Mouse (Mus musculus): ENCODE data around the gene Pla2g4b. TPM values are rescaled to one million over a fixed set of nuclear protein-coding genes. Genes with fewer than 3 reads are reported as not detected.
A peak's percentile ranks its signal among the peaks of the same experiment; 100 is the strongest.

Gene Pla2g4b
- polyA plus RNA-seq, 1 experiment from 2014 or later, result 0.18 TPM

GRCm38 (mm10) chr2:120074096-120074495 lies 40.9 kb downstream of the Pla2g4b start:
- no peaks in the 10 kb centered on the region for H3K9me3 ChIP-seq (ENCODE audit: low read length)
- no peak overlapping the region for H3K9ac ChIP-seq (replicated peaks; ENCODE audit: low read depth)
- 0 out of 2 replicates have a peak, but pooled peaks cover 4% of the 10 kb centered on the region for H3K4me1 ChIP-seq (ENCODE audit: insufficient read depth, low read depth, low read length)
- H3K36me3 ChIP-seq (ENCODE audit: insufficient read depth, low read length), result no peaks in the 10 kb centered on the region
- no peak overlapping the region for H3K4me2 ChIP-seq (replicated peaks; ENCODE audit: low read depth, low read length)
- H3K27me3 ChIP-seq (replicated peaks; ENCODE audit: insufficient read depth, low read length), result peaks cover 5% of the 10 kb centered on the region; the same call in 1 of the 2 replicates
- ATAC-seq (no peak), DNase-seq (ENCODE audit: low spot score) (no peak)
- no peak overlapping the region for H3K27ac ChIP-seq (ENCODE audit: low read length)
- no peak for TF ChIP-seq CTCF (IDR thresholded peaks at IDR 0.05)
- TF ChIP-seq EP300 (IDR thresholded peaks at IDR 0.05), result no peak
- 91% methylated on average over 4 of the region's 4 CpGs for WGBS
- H3K4me3 ChIP-seq (ENCODE audit: low read depth, low read length), result no peak overlapping the region

GRCm38 (mm10) chr2:120076076-120076705 lies 43.0 kb downstream of the Pla2g4b start:
- no peak overlapping the region for H3K27ac ChIP-seq (ENCODE audit: low read length)
- peak overlapping the region; percentile 50 for H3K4me2 ChIP-seq (replicated peaks; ENCODE audit: low read depth, low read length)
- no peaks in the 10 kb centered on the region for H3K9me3 ChIP-seq (ENCODE audit: low read length)
- 3% methylated on average over 32 of the region's 36 CpGs for WGBS
- H3K4me1 ChIP-seq (ENCODE audit: insufficient read depth, low read depth, low read length), result 0 out of 2 replicates have a peak, but pooled peaks cover 4% of the 10 kb centered on the region
- H3K27me3 ChIP-seq (replicated peaks; ENCODE audit: insufficient read depth, low read length), result peaks cover 5% of the 10 kb centered on the region; the same call in 1 of the 2 replicates
- TF ChIP-seq CTCF (IDR thresholded peaks at IDR 0.05) (peak; percentile 77), EP300 (IDR thresholded peaks at IDR 0.05) (no peak)
- H3K9ac ChIP-seq (replicated peaks; ENCODE audit: low read depth), result no peak overlapping the region
- H3K36me3 ChIP-seq (ENCODE audit: insufficient read depth, low read length), result no peaks in the 10 kb centered on the region
- ATAC-seq, result peak; percentile 89
- peak overlapping the region; percentile 15 for H3K4me3 ChIP-seq (ENCODE audit: low read depth, low read length)
- peak; percentile 70 for DNase-seq (ENCODE audit: low spot score)

- Histone ChIP-seq H3K36me3 (ENCODE audit: insufficient read depth, low read length) (no peaks in the 10 kb centered on the region), H3K9me3 (ENCODE audit: low read length) (no peaks in the 10 kb centered on the region), H3K27me3 (replicated peaks; ENCODE audit: insufficient read depth, low read length) (no peaks in the 10 kb centered on the region), H3K4me3 (ENCODE audit: low read depth, low read length) (no peak overlapping the region), H3K4me2 (replicated peaks; ENCODE audit: low read depth, low read length) (no peak overlapping the region), H3K27ac (ENCODE audit: low read length) (no peak overlapping the region), H3K9ac (replicated peaks; ENCODE audit: low read depth) (no peak overlapping the region), H3K4me1 (ENCODE audit: insufficient read depth, low read depth, low read length) (peaks cover 4% of the 10 kb centered on the region; the same call in 1 of the 2 replicates)
- DNase-seq (ENCODE audit: low spot score) (no peak), ATAC-seq (no peak)
- 66% methylated on average over 2 of the region's 2 CpGs for WGBS
- TF ChIP-seq EP300 (IDR thresholded peaks at IDR 0.05), result no peak
- no peak for TF ChIP-seq CTCF (IDR thresholded peaks at IDR 0.05)
Measured at GRCm38 (mm10) chr2:120082416-120082815, 49.2 kb downstream of the Pla2g4b start.

- Histone ChIP-seq H3K4me1 (ENCODE audit: insufficient read depth, low read depth, low read length) (peaks cover 4% of the 10 kb centered on the region; the same call in 1 of the 2 replicates), H3K9me3 (ENCODE audit: low read length) (no peaks in the 10 kb centered on the region), H3K9ac (replicated peaks; ENCODE audit: low read depth) (no peak overlapping the region), H3K4me3 (ENCODE audit: low read depth, low read length) (no peak overlapping the region), H3K36me3 (ENCODE audit: insufficient read depth, low read length) (peaks cover 3% of the 10 kb centered on the region; the same call in 1 of the 2 replicates), H3K27me3 (replicated peaks; ENCODE audit: insufficient read depth, low read length) (no peaks in the 10 kb centered on the region), H3K4me2 (replicated peaks; ENCODE audit: low read depth, low read length) (no peak overlapping the region), H3K27ac (ENCODE audit: low read length) (no peak overlapping the region)
- 41% methylated on average over 14 of the region's 14 CpGs for WGBS
- ATAC-seq, result peak; percentile 89
- TF ChIP-seq EP300 (IDR thresholded peaks at IDR 0.05), result no peak
- peak; percentile 84 for TF ChIP-seq CTCF (IDR thresholded peaks at IDR 0.05)
- DNase-seq (ENCODE audit: low spot score), result peak; percentile 81
Measured at GRCm38 (mm10) chr2:120084593-120085361, 51.6 kb downstream of the Pla2g4b start.

GRCm38 (mm10) chr2:120086038-120086437 lies 52.8 kb downstream of the Pla2g4b start:
- H3K4me1 ChIP-seq (ENCODE audit: insufficient read depth, low read depth, low read length), result peaks cover 4% of the 10 kb centered on the region; the same call in 1 of the 2 replicates
- TF ChIP-seq CTCF (IDR thresholded peaks at IDR 0.05) (no peak), EP300 (IDR thresholded peaks at IDR 0.05) (no peak)

GRCm38 (mm10) chr2:120087391-120087790 lies 54.2 kb downstream of the Pla2g4b start:
- H3K9me3 ChIP-seq (ENCODE audit: low read length), result no peaks in the 10 kb centered on the region
- H3K36me3 ChIP-seq (ENCODE audit: insufficient read depth, low read length), result peaks cover 10% of the 10 kb centered on the region; the same call in 1 of the 2 replicates
- DNase-seq (ENCODE audit: low spot score) (no peak), ATAC-seq (no peak)
- H3K27me3 ChIP-seq (replicated peaks; ENCODE audit: insufficient read depth, low read length), result no peaks in the 10 kb centered on the region
- no peak overlapping the region for H3K4me2 ChIP-seq (replicated peaks; ENCODE audit: low read depth, low read length)
- no peak overlapping the region for H3K9ac ChIP-seq (replicated peaks; ENCODE audit: low read depth)
- WGBS, result 64% methylated on average over 3 of the region's 3 CpGs
- no peak overlapping the region for H3K27ac ChIP-seq (ENCODE audit: low read length)
- TF ChIP-seq EP300 (IDR thresholded peaks at IDR 0.05), result no peak
- TF ChIP-seq CTCF (IDR thresholded peaks at IDR 0.05), result no peak
- H3K4me1 ChIP-seq (ENCODE audit: insufficient read depth, low read depth, low read length), result peaks cover 4% of the 10 kb centered on the region; the same call in 1 of the 2 replicates
- no peak overlapping the region for H3K4me3 ChIP-seq (ENCODE audit: low read depth, low read length)

More at GRCm38 (mm10) chr2:120086038-120086437, 52.8 kb downstream of the Pla2g4b start:
- no peak overlapping the region for H3K4me2 ChIP-seq (replicated peaks; ENCODE audit: low read depth, low read length)
- H3K36me3 ChIP-seq (ENCODE audit: insufficient read depth, low read length), result peaks cover 7% of the 10 kb centered on the region; the same call in 1 of the 2 replicates
- no peak overlapping the region for H3K27ac ChIP-seq (ENCODE audit: low read length)
- DNase-seq (ENCODE audit: low spot score) (no peak), ATAC-seq (no peak)
- H3K4me3 ChIP-seq (ENCODE audit: low read depth, low read length), result no peak overlapping the region
- no peaks in the 10 kb centered on the region for H3K27me3 ChIP-seq (replicated peaks; ENCODE audit: insufficient read depth, low read length)
- no peaks in the 10 kb centered on the region for H3K9me3 ChIP-seq (ENCODE audit: low read length)
- no peak overlapping the region for H3K9ac ChIP-seq (replicated peaks; ENCODE audit: low read depth)
- WGBS, result 93% methylated on average over 3 of the region's 3 CpGs
